Mouse (Mus musculus): Measurements from ENCODE around the gene Iqgap1.

Iqgap1 gene

DNA sequence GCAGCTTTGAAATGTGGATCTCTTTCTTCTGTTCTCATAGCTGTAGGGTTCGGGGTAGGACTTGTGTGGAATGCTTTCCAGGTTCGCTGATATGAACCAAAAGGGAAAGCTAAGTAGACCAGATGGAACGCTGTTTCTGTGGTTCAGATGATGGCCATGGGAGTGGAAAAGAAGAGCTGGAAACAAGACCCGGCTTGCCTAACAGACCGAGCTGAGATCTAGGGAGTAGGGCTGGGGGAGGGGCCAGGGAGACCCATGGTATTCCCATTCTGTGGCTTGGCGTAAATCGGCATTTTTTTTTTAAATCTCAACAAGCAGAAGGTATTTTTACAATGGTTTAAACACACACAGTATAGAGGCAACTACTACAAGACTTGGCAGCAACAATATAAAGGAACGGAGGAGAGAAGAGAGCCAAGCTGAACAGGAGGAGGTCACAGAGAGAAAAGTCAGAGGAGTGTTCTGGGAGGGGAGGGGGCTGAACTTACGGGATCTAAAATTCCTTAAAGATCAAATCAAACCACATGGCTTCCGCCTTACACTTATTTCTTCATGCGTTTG, at the start of gene Iqgap1:
Iqgap1 (minus strand) TSS at position 132 of the 561 bp plus-strand sequence.
- DNase-seq (ENCODE audit: low spot score in 2 of 2) = no peak

DNA sequence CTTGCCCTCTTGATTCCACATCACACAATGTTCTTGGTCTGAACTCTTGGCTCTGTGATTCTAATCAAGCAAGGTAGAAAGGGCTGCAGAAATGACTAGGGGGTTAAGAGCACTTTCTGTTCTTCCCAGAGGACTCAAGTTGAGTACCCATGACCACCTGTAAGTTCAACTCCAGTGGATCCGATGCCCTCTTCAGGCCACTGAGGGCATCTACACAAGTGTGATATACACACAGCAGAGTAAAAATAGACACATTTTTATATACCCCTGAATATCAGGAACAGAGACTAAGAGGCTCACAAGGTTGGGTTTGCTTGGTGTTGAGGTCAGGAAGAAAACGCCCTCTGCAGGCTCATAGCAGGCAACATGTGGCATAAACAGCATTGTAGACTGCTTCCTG, 47.9 kb upstream of the Iqgap1 start:
- no peak for DNase-seq (ENCODE audit: low spot score in 2 of 2)

DNA sequence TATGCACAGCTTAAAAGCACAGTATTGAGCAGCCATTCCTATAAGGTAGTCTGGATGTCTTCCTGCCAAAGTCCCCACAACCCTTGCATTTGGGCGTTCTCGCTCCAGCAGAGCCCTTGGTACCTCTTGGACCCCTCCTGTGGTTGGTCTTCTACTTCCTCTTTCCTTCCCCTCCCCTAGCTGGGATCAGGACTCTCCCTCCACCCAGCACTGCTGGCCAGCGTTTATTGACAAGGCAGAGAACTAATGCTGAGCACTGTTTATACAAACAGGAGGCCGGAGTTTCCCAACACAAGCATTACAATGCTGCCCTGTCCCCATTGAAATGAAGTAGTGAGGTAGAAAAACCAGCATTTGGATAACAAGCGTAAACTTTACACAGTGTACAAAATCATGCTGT, 47.3 kb upstream of the Iqgap1 start:
- DNase-seq (ENCODE audit: low spot score in 2 of 2) = no peak

DNA sequence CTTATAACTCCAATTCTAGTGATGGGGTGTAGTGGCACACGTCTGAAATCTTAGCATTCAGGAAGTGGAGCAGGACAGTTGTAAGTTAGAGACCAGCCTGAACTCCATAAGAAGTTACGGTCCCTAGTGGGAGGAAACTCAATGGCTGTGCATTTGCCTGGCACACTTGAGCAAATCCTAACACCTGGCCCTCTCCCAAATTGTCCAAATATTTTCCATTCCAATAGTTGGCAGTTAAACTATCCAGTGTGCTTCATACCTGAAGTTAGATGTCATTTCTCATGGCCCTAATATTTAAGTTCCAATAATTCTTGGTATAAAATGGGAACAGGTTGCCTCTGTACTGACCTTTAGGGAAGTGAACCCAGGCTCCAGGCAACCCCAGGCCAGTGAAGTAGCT, 42.9 kb upstream of the Iqgap1 start:
- DNase-seq (ENCODE audit: low spot score in 2 of 2) = no peak

DNA sequence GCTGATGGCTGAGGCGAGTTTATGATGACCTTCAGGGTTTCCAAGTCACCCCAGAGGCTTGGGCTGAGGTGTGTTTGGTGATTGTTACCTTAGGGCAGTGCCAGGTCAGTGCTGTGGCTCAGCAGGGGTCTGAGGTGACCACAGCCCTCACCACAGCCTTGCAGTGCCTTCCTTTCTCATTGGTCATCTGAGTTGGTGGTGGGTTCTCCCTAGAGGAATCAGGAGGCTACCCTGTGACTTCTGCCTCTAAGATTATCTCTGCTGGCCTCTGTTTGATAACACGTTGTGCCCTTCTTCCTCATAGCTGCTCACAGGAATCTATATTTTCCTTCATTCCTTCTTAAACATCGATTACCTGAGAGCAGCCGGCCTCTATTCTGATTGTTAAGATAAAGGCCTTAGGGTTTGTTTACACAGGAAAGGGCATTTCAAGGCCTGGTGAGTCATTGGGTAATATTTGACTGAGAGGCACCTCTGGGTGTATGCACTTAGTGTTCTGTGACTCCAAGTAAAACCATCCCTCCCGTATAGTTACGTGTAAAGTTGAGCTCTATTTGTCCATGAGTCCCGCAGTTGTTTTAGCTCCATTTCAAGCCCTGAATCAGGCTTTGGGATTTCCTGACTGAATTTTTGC, 40.9 kb upstream of the Iqgap1 start:
- no peak for DNase-seq (ENCODE audit: low spot score in 2 of 2)

DNA sequence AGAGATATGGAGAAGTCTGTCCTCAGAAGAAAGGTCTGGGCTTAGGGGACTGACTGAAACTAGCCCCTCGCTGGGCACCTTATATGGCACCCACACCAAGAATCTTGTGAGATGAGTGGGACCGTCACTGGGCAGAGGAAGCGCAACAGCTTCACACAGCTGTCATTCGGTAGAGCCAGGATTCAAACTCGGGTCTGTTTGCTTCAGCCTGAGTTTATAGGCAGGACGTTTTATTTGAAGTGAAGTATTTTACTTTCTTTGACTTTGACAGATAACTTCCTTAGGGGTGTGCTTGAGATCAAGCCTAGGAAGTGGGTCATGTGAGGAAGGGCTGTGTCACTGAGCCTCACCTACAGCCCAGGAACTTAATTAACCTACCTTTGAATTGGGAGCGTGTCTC, 39.7 kb upstream of the Iqgap1 start:
- DNase-seq (ENCODE audit: low spot score in 2 of 2) = no peak

DNA sequence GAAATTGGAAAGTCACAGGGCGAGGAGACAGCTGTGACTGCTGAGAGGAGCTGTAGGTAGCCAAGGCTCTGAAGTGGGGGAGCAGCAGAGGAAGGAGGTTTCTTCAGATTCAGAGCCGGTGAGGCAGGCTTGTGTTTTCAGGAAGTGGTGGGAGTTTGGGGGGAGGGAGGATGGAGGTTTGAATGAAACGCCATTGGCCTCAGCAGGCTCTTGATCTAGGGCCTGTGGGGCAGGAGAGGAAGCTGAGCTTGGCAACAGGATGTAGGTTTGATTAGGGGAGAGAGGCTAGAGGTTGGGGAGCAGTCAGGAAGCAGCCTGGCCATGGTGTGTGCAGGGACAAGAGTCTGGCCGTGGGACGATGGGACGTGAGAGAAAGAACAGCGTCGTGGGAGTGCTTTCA, 39.1 kb upstream of the Iqgap1 start:
- DNase-seq (ENCODE audit: low spot score in 2 of 2) = no peak

DNA sequence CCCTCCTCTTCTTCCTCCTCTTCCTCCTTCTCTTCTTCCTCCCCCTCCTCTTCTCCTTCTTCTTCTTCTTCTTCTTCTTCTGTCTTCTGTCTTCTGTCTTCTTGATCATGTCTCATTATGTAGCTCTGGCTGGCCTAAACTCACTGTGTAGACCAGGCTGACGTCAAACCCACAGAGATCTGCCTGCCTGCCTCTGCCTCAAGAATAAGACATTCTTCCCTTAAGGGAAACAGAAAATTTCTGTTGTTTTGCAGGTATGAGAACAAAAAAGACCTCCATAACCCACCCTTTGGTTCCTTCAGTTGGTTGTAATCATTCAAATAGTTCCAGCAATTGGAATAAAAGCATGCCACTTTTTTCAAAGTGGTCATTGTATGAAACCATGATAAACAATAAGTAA, 38.4 kb upstream of the Iqgap1 start:
- DNase-seq (ENCODE audit: low spot score in 2 of 2) = no peak

DNA sequence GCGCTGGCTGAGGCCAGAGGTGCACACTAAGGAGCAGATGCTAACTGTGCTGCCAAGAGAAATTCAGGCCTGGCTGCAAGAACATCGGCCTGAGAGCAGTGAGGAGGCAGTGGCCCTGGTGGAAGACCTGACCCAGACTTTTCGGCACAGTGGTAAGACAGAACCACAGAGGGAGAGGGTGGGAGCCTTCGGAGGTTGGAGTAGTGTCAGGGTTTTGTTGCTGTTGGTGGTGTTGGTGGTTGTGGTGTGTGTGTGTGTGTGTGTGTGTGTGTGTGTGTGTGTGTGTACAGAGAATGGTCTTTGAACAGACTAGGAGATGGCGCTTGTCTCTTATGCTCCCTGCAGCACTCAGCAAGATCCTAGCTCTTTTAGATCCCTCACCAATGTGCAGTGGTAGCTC, 37.7 kb upstream of the Iqgap1 start:
- DNase-seq (ENCODE audit: low spot score in 2 of 2) = no peak

DNA sequence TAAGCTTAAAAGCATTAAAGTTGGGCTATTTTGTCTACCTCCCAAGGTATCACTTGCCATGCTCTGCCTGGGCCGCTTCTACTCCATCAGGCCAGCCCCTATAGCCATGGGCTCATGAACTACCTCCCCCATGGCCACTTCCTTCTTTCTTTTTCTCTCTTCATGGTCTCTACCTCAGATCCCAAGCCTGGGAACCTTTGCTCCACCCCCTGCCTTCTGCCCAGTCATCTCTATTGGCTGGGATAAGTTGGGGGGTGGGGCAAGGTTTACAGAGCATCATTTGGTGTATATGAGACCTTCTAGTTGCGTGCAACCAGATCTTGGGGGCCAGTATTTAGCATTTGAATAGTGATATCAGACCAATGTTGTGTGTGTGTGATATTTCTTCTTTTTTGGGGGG, 36.7 kb upstream of the Iqgap1 start:
- no peak for DNase-seq (ENCODE audit: low spot score in 2 of 2)

DNA sequence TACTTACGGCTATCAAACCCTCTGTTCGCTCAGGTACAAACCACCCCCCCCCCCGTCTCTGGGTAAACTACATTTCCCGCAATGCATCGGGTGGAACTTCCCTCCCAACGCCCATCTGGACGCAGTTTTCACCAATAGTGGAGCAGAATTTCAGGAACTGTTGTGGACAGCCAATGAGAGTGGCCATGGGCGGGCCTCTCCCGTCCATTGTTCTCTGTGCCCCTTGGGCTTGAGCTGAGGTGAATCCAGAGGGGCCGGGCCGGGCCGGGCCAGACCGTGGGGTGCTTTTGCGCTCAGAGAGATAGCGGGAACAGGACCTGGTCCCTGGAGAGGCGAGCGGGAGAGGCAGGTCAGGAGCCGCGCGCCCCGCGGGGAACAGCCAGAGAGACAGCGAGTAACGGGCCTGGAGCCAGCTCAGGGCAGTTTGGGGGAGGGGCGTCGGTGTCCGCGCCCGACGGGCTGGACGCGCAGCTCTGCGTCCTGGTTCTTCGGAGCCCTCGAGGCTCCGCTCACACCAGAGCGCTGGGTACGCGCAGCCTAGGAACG, 35.0 kb upstream of the Iqgap1 start, which contains the start of gene Zscan2:
Zscan2 (plus strand) TSS at position 192 of the 546 bp plus-strand sequence.
- DNase-seq (ENCODE audit: low spot score in 2 of 2) = peak; percentile 88 to 89

DNA sequence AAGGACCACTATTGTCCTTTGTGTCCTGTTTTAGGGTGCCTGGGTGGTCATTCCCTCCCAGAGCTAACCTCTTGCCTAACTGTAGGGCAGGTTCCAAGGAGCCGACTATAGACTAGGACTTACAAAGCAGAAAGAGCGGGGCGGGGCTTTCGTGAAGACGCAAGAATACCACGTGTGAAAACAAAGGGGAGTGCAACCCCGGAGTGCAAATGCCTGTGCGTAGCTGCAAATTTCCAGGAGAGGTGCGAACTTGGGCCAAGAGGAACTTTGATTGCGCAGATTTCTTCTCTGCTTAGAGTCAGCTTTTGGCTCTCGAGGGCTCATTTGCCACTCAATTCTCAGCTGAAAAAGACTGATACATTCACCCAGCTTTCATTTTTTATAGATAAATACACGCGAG, 34.5 kb upstream of the Iqgap1 start:
- peak; percentile 33 to 35 for DNase-seq (ENCODE audit: low spot score in 2 of 2)

DNA sequence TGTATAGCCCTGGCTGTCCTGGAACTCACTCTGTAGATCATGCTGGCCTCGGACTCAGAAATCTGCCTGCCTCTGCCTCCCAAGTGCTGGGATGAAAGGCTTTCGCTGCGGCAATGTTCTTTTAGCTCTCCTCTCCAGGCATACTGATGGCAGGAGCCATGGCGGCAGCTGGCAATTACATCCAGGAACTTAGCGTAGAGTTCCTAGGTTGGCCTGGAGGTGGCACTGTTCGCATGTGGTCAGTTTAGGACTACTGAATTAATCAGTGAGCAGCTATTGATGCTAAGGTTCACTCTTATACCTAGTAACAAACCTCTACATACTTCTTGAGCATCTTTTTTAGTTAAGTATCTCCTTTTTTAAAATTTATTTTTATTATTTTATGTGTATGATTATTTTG, 31.4 kb upstream of the Iqgap1 start:
- peak; percentile 65 to 71 for DNase-seq (ENCODE audit: low spot score in 2 of 2)

DNA sequence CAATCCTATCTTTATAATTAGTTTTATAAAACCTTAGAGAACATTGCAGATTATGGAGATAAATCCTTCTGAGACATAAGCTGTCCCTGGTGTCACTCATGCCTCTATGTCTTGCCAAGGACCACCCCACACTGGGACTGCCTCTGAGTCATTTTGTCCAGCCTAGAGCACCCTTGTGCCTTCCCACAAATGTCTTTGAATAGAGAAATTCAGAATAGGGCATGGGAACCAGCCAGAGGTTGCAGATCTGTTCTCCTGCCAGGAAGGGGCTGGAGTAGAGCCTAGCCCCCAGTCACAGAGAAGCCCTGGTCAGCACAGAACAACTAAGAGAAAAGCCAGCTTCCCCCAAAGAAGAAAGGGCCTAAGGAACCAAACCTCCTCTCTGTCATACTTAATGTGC, 29.5 kb upstream of the Iqgap1 start:
- DNase-seq (ENCODE audit: low spot score in 2 of 2) = no peak

DNA sequence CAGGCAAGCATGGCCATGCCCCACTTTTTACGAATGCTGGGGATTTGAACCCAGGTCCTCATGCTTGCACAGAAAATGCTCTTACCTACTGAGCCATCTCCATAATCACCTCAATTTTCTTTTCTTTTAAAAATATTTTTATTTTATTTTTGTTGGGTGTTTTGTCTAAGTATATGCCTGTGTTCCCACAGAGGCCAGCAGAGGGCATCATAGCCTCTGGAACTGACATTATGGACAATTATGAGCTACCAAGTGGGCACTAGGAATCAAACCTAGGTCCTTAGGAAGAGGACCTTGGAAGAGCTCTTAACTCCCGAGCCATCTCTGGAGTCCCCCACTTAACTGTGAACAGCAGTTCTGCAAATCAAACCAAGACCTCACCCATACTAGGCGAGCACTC, 27.4 kb upstream of the Iqgap1 start:
- no peak for DNase-seq (ENCODE audit: low spot score in 2 of 2)

DNA sequence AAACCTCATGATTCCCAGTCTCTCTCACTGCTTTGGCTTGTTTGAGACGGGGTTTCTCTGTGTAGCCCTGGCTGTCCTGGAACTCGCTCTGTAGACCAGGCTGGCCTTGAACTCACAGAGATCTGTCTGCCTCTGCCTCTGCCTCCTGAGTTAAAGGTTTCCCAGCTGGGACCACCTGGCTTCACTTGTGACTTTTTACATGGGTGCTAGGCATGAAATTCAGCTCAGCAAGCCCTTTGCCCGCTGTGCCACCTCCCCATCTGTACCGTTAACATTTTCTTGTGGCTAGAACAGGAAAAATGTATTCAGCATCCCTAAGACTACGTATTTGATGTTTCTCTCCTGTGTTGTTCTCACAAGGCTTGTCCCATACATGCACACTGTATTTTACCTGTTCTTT, 24.7 kb upstream of the Iqgap1 start:
- no peak for DNase-seq (ENCODE audit: low spot score in 2 of 2)

DNA sequence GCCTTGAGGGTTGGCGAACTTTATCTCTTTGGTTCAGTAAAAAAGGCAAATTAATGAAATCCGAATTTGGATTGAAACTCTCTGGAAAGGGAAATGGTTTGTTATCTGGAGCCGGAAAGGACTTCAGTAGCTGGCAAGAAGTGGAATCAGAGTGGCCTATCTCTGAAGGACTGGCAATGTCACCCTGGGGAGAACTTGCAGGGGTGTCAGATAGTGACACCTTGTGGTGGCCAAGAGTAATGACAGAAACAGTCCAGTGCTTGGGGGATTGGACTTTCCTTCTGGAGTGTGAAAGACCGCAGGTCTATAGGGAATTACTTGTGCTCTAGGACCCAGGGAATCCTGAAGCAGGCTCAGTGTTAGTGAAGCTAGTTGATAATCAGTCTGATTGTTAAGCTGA, 23.9 kb upstream of the Iqgap1 start:
- DNase-seq (ENCODE audit: low spot score in 2 of 2) = no peak

DNA sequence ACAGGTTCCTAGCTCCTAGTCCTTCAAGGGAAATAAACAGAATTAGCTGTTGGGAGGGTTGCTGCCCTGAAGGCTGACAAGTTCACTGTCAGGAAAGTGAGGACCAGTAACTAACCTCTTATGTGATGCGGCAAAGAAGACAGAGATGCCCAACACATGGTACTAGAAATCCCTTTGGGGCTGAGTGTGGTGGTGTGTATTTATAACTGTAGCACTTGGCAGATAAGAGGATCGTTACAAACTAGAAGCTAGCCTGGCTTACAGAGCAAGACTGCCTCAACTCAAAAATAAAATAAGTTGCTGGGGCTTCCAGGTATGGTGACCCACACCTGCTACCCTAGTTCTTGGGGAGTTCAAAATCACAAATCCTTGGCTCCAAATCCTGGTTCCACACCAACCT, 23.5 kb upstream of the Iqgap1 start:
- no peak for DNase-seq (ENCODE audit: low spot score in 2 of 2)

DNA sequence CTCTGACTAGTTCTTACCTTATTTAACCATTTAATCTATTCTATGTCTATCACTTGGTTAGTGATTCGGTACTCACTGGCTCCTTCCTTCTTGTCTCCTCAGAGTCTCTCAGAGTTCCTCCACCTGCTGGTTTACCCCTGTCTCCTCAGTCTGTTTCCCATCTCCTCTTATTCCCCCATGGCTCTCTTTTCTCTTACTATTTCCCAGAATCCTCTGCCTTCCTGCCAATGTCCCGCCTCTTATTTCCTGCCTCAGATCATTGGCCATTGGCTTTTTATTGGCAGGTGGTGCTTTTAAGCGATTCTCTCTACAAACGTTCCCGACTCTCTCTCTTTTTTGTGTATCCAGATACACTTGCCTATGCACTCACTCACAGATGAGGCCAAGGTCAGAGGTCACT, 20.9 kb upstream of the Iqgap1 start:
- DNase-seq (ENCODE audit: low spot score in 2 of 2) = no peak

DNA sequence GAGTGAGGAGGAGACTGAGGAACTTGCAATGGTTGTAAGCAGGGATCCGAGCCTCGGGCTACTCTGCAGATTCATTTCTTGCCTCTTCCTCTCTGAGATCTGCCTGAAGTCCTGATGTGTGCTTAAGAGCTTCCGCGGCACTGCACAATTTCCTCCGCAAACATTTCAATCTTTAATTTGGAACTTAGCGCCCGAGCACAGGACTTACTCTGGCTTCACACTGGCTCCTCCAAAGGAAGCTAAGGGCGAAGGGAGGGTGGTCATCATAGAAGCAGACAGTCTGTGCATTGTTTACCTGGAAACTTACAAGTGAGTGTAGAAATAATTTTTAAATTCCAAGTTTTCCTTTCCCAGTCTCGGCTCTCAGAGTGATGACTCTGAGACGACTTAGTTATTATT, 20.5 kb upstream of the Iqgap1 start:
- DNase-seq (ENCODE audit: low spot score in 2 of 2) = no peak

DNA sequence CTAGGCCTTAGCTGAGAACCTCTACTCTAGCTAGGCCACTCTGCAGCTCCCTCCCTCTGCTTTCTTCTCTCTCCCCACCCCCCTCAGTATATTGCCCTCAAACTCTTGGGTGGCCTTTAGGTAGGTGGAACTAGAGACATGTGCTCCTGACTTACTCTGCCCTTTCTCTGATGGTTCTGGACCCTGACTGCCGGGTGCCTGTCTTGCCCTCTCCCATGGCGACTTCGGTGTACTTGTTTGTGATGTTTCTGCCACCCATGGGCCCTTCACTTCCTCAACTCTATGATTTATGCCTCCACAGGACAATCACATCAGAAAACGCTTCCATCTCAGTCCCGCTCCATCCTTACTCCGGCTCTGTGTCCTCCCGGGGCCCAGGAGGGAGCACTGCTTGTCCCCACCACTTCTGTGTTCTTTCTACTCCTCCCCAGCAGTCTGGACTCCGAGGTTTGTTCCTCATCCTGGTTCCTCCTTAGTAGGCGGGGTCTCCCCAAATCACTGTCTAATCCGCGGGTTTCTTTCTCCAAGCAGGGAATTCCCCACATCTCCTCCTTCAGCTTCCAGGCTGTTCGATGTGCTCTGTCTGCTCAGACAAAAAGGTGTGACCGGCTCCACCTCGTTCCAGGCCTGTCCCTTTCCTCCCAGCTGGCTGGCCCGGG, 20.0 kb upstream of the Iqgap1 start:
- DNase-seq (ENCODE audit: low spot score in 2 of 2) = no peak

DNA sequence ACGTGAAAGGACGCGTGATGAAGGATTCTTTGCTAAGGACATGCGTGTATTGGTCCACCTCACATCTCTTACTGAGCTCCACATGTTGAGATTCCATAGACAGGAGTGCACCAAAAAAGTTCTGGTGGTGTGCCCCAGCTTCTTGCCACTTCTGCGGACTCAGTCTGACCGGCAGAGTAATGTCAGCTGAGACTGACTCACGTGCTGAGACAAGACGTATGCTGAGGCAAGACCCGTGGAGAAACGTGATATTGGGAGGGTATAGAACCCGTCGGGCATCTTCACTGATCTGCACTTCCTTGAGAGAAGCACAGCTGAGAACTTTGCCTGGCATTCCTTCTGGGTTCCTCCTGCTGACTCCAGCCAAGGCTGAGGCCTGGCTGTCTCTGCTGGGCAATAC, 18.9 kb upstream of the Iqgap1 start:
- DNase-seq (ENCODE audit: low spot score in 2 of 2) = no peak

All from urinary bladder, adult 18-20 months (tissue).